Mouse (Mus musculus) inflammation-experienced regulatory T-cells, adult 16 weeks (primary cell): Measurements from ENCODE around the gene Vsig4. TPM values are rescaled to one million over a fixed set of nuclear protein-coding genes. Genes with fewer than 3 reads are reported as not detected.

Experiments
- polyA plus RNA-seq: library from polyadenylated mRNA; unstranded; fragments of 100-300 nt; shearing (Covaris generic); gene quantifications from one replicate; pipeline ENCODE4 v1.2.1, GENCODE M21; 2017

Gene Vsig4
- not detected for polyA plus RNA-seq

GRCm38 (mm10) chrX:96293338-96293737, at the start of gene Vsig4:
Vsig4 (minus strand) TSS chrX:96293438.

Other genes starting within 250 kb of the Vsig4 start
- 1,178 TPM for gene Msn, start 197.4 kb downstream of the Vsig4 start, polyA plus RNA-seq
- gene Heph, start 161.9 kb upstream of the Vsig4 start, polyA plus RNA-seq: not detected
- not detected for gene Hsf3, start 162.9 kb upstream of the Vsig4 start, polyA plus RNA-seq